Mouse (Mus musculus): ENCODE data around the gene Slx4.
"Not testable (repeated sequence)": the region's sequence is repeated elsewhere in the genome, so short reads cannot be mapped to it uniquely, and the experiment has no call there.

The Slx4 gene

GRCm38 (mm10) chr16:4012882-4013570 lies 9.5 kb upstream of the Slx4 start:
- no peak for DNase-seq (ENCODE audit: low spot score)

- DNase-seq (ENCODE audit: low spot score) = no peak
These were observed 15.2 kb downstream of the Slx4 start for GRCm38 (mm10) chr16:3988410-3988809.

GRCm38 (mm10) chr16:3983146-3983700 lies 20.3 kb downstream of the Slx4 start:
- DNase-seq (ENCODE audit: low spot score) = no peak

GRCm38 (mm10) chr16:3982173-3982572 lies 21.4 kb downstream of the Slx4 start:
- no peak for DNase-seq (ENCODE audit: low spot score)

GRCm38 (mm10) chr16:3976712-3977111 lies 26.9 kb downstream of the Slx4 start:
- DNase-seq (ENCODE audit: low spot score) = no peak

- no peak for DNase-seq (ENCODE audit: low spot score)
These were observed 27.3 kb downstream of the Slx4 start, which contains the start of gene Nlrc3 for GRCm38 (mm10) chr16:3976251-3976671. Gene Nlrc3, minus strand, starts transcription at chr16:3976632.

GRCm38 (mm10) chr16:3975658-3976057 lies 27.9 kb downstream of the Slx4 start:
- no peak for DNase-seq (ENCODE audit: low spot score)

- DNase-seq (ENCODE audit: low spot score) = not testable (repeated sequence)
These were observed 29.1 kb downstream of the Slx4 start for GRCm38 (mm10) chr16:3974456-3974855.

GRCm38 (mm10) chr16:3965534-3965933 lies 38.0 kb downstream of the Slx4 start:
- DNase-seq (ENCODE audit: low spot score) = no peak

- no peak for DNase-seq (ENCODE audit: low spot score)
These were observed 38.6 kb downstream of the Slx4 start for GRCm38 (mm10) chr16:3964990-3965389.

GRCm38 (mm10) chr16:3959261-3959660 lies 44.3 kb downstream of the Slx4 start:
- DNase-seq (ENCODE audit: low spot score) = no peak

GRCm38 (mm10) chr16:3956369-3956768 lies 47.2 kb downstream of the Slx4 start:
- DNase-seq (ENCODE audit: low spot score) = no peak

GRCm38 (mm10) chr16:3951141-3951540 lies 52.4 kb downstream of the Slx4 start:
- no peak for DNase-seq (ENCODE audit: low spot score)

GRCm38 (mm10) chr16:3934701-3935100 lies 68.9 kb downstream of the Slx4 start:
- no peak for DNase-seq (ENCODE audit: low spot score)

GRCm38 (mm10) chr16:3934091-3934490 lies 69.5 kb downstream of the Slx4 start:
- no peak for DNase-seq (ENCODE audit: low spot score)

GRCm38 (mm10) chr16:3933536-3933935 lies 70.0 kb downstream of the Slx4 start:
- no peak for DNase-seq (ENCODE audit: low spot score)

- DNase-seq (ENCODE audit: low spot score) = no peak
These were observed 74.4 kb downstream of the Slx4 start for GRCm38 (mm10) chr16:3929151-3929550.
